Mouse (Mus musculus): ENCODE data around the gene Ripk3.

- TF ChIP-seq CTCF (IDR thresholded peaks at IDR 0.05; ENCODE audit: low read depth, low read length) (no peak), EP300 (IDR thresholded peaks at IDR 0.05; ENCODE audit: insufficient read depth, low read depth, low read length) (no peak)
These were observed 26.2 kb upstream of the Ripk3 start for GRCm38 (mm10) chr14:55814885-55815284.

Measured in ES-Bruce4 (cell line).